Mouse (Mus musculus) retina, postnatal 1 day (tissue): ENCODE measurements around the gene Cep72.
A peak's percentile ranks its signal among the peaks of the same experiment; 100 is the strongest.
"Not testable (repeated sequence)": the region's sequence is repeated elsewhere in the genome, so short reads cannot be mapped to it uniquely, and the experiment has no call there.

Experiments
- DNase-seq: peaks from one replicate; pipeline ENCODE4 v3.0.0-alpha.2; 2012

The Cep72 gene

DNA sequence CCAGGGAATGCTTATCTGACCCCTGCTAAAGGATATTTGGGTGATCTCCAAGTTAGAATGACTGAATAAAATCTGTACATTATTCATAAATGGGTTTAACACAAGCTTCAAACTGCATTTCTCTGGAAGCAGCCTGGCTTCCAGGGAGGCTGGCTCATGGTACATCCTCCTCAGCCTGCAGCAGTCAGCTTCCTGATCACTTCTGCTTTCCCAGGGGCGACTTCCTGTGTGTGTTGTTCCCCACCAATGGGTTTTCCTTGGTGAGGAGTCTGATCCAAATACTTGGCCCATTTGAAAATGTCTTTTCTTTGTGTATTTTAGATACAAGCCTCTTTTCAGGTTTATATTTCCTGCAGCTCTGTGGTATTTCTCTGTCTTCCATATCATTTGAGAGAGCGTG is 33.1 kb downstream of the Cep72 start:
- no peak for DNase-seq

- no peak for DNase-seq
Measured at GRCm38 (mm10) chr13:74028116-74028515, 34.0 kb downstream of the Cep72 start.

DNA sequence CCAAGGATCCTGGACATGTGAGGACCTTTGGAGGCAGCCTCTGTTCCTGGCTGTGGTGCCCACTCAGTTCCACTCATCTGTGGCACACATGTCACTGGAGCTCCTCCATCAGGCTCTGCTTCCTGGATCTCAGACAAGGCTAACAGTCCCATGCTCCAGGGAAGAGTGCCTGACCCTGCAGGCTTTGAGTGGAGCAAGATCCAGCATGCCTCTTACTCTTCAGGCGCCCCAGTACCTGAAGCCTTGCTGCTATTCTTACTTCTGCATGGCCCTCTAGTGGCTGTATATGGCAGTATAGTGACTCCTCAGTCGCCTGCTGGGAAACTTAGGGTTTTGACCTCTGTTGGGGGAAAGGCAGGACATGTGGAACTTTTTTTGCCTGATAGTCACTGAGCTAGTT is 35.9 kb downstream of the Cep72 start:
- peak; percentile 53 for DNase-seq

GRCm38 (mm10) chr13:74025151-74026081 is 36.7 kb downstream of the Cep72 start:
- peak; percentile 46 for DNase-seq

GRCm38 (mm10) chr13:74019006-74019405 is 43.1 kb downstream of the Cep72 start:
- DNase-seq, result not testable (repeated sequence)

DNA sequence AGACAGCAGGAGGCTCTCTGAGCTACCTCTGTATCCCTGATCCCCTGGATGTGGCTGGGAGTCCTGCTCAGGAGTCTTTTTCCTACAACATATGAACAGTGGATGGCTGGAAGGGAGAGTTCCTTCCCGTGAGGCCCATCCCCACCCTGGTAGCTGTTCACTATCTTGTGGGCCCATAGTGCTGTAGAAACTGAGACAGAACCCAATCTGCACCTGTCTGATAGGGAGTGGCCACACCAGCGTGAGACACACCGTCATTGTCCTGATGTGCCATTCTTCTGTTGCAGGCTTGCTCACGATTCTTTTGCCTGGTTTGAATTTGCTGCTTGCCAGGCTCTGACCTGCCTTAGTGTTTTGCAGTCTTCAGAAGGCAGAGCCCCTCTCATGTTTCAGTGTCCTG is 44.7 kb downstream of the Cep72 start:
- DNase-seq, result no peak

GRCm38 (mm10) chr13:74015908-74016307 is 46.2 kb downstream of the Cep72 start:
- DNase-seq, result no peak

GRCm38 (mm10) chr13:74010678-74011077 is 51.4 kb downstream of the Cep72 start:
- peak; percentile 41 for DNase-seq

DNA sequence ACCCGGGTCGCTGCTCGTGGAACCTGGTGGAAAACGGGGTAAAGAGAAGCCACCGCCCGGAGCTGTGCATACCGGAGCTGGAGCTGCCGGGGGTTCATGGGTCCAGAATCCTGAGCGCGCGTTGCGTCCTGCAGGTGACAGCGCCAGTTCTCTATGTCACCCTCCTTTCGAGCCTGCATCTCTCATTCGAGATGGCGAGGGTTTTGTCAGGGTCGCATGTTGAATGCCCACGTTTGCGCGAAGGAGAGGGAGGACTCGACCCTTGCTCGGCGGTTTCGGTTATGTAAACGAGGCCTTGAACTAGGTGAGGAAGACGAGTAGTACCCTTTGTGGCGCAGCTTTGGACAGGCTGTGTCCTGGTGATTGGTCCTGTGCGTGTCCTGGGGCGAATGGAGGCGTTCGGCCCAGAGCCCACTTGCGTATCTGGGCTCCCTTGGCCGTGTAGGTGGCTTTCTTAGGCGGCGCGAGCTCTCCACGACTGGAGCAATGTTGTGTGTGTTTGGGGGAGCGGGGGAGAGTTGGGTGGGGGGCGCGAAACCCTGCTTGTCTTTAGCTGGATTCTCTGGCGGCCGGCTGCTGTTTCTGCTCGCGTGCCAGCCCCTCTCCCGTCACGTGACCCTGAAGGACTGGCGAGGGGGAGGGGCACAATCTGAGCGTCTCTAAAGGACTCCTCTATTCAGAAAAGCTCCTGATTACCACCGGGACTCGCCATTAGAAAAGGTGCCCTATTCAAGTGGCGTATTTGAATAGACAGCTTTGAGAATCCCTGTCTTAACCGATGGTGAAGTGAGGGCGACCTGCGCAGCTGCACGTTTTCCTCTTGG is 52.1 kb downstream of the Cep72 start:
- peak; percentile 83 for DNase-seq

DNA sequence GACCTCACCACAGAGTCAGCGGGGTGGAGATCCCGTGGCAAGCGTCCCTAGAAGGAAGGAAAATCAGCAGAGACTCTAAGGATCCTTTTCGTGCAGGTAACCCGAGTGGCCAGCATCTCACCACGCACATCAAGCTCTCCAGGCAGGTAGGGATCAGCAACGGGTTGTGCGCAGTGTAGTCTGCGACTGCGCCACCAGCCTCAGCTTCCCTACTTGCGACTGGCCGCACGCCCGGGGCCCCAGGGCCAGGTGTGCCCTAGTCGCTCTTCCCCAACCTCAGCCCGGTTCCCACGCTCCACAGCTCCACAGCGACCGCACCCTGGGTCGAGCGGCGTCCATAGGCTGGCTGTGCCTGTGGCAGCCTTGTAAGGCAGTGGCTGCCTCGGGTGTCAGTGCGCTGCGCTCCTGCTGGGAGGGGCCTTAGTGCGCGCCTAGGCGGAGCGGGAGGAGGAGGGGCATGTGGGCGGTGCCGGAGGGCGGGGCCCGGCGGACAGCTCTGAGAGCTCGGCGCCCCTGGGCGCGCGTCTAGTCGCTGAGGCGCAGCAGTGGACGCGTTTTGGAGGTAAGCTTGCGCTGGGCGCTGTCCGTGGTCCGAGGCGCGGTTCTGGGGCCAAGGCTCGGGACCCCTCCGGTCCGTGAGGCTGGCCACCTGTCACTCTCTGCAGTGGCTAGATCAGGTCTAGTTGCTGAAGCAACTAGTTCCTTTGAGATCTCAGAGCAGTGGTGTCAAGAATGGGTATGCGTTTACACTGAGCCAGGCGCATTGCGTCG is 53.0 kb downstream of the Cep72 start, which contains the start of gene Tppp:
Gene Tppp (plus strand): TSS at position 460 of the 771 bp plus-strand sequence.
- peak; percentile 90 for DNase-seq

GRCm38 (mm10) chr13:74008216-74008615 is 53.9 kb downstream of the Cep72 start:
- DNase-seq, result not testable (repeated sequence)

- not testable (repeated sequence) for DNase-seq
Measured at GRCm38 (mm10) chr13:74006881-74007280, 55.2 kb downstream of the Cep72 start.

- no peak for DNase-seq
Measured at GRCm38 (mm10) chr13:74001492-74001891, 60.6 kb downstream of the Cep72 start.

DNA sequence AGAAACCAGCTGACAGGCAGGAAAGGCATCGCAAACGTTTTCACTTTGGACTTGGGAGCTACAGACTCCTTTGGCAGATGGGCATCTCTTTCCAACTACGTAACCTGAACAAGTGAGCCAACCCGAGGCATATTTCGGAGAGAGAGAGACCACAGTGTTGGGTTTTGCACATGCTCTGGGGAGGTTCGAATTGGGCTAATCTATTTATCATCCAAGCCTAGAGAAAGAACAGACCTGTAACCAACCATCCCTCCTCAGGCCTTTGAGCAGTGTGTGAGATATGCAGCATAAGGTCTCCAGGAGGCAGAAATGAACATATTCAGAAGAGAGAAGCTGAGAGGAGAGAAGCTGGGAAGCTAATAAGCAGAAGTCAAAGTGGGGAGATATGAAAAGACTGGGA is 61.1 kb downstream of the Cep72 start:
- no peak for DNase-seq

GRCm38 (mm10) chr13:74000519-74000918 is 61.6 kb downstream of the Cep72 start:
- no peak for DNase-seq

DNA sequence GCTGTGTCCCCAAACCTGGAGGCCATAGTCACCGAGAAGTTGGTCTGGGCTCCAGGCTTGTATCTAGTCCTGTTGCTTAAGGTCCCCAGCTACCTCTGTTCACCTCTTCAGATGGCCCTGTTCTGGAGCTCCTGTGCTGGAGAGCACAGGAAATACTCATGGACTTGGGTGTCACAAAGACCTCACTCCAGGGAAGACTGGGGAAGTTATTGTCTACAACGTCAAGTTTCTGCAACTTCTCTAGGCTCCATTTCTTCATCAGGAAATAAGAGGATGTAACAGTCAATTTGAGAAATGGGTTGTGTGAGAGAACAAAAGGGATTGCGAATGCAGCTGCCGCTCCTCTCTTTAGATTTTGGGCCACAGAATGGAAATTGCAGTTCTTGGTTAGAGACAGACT is 65.6 kb downstream of the Cep72 start:
- DNase-seq, result no peak

- DNase-seq, result no peak
Measured at GRCm38 (mm10) chr13:73991267-73991666, 70.8 kb downstream of the Cep72 start.

GRCm38 (mm10) chr13:73990761-73991160 is 71.3 kb downstream of the Cep72 start:
- DNase-seq, result no peak

DNA sequence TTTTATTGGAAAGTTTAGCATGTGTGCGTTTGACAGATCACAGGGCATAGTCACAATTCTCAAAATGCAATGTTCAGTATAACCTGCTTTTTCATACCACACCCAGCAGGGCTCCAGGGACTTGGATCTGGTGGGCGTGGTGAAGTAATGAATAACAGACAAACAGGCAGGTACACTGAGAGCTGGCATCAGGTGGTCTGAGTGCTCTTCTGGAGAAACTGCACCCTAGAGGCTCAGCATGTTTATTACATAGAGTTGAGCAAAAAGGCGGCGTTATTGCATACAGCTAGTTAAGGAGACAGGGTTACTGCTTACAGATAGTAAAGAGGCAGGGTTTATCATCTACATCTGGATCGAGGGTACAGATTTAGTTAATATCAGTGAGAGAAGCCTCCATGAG is 71.8 kb downstream of the Cep72 start:
- DNase-seq, result no peak
